9 mouse cellular contexts compared by ENCODE assay signal in the genomic region with DNA sequence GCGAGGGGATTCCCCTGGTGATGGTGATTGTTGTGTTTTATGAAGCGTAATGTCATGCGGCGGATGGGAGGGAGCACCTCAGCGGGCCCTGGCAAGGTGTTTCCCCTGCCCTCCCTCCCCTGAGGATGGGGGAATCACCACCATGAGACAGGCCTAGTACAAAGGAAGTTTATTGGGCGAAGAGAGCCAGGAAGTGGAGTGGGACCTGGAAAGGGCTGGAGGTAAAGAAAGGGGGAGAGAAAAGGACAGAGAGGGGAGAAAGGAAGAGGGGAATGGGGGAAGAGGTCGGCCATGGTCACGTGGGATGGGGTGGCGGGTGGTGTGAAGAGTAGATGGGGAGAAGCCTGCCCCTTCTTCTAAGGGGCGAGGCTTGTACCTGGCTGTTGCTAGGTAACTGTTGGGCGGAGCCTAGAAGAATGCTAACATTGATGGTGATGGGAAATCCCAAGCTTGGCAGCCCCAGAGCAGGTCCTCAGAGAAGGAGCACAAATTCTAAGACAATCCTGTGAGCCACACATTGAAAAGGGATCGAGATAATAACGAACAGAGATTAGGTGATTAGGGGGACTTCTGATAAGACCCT. TPM values are rescaled to one million over a fixed set of nuclear protein-coding genes. Genes with fewer than 3 reads are reported as not detected.
DNase-seq lines count a peak whose midpoint lies in the region; ATAC-seq and TF ChIP-seq lines count a peak whose summit lies in the region.
"Had no signal": no experiment of that assay in that cellular context is flagged by ENCODE, and none has a peak within 500 bp of the region (broad histone marks: within the 10 kb centered on the region; RNA-seq: fewer than 3 reads in every experiment).

No protein-coding gene starts in this region.

- H3K4me3 ChIP-seq in liver, embryonic 14.5 days (ENCODE audit: insufficient read depth in 1 of 2, low read depth in 2 of 2, low read length in 2 of 2): no peak overlapping the region
- H3K4me3 ChIP-seq in E14TG2a.4 (replicated peaks; ENCODE audit: low read length): peak overlapping the region; percentile 29; the same call in 1 of the 2 replicates
- H3K4me3 ChIP-seq in heart, embryonic 16.5 days (ENCODE audit: low read length): no peak overlapping the region

- H3K4me2 ChIP-seq in liver, embryonic 14.5 days (ENCODE audit: low read depth): no peak overlapping the region
- 0 out of 2 replicates have a peak overlapping the region, but pooled peaks have one; percentile 3 for H3K4me2 ChIP-seq in heart, embryonic 16.5 days (ENCODE audit: low read depth, low read length)

- no peaks in the 10 kb centered on the region; the same call in 1 of the 2 replicates for H3K27me3 ChIP-seq in liver, embryonic 14.5 days (ENCODE audit: control insufficient read depth, insufficient read depth, low read length)
- peaks cover 34% of the 10 kb centered on the region for H3K27me3 ChIP-seq in E14TG2a.4 (ENCODE audit: insufficient read depth, low read length)
- no peaks in the 10 kb centered on the region for H3K27me3 ChIP-seq in heart, embryonic 16.5 days (ENCODE audit: control insufficient read depth, insufficient read depth, low read length)

- no peak for DNase-seq in liver, embryonic 14.5 days (ENCODE audit: low read depth in 3 of 3, low spot score in 3 of 3)
- no peak for DNase-seq in liver
- DNase-seq in mesoderm, embryonic 11.5 days (ENCODE audit: low read depth, low spot score): peak; percentile 25
- DNase-seq in embryo, embryonic 10.5 days (ENCODE audit: low spot score): no peak
- DNase-seq: cerebellum, adult 11-12 months had no signal

- no peak overlapping the region for H3K27ac ChIP-seq in liver, embryonic 14.5 days
- peak overlapping the region; percentile 50 for H3K27ac ChIP-seq in heart, embryonic 16.5 days (ENCODE audit: low read length)

- peaks cover 0 to 6% of the 10 kb centered on the region in 2 experiments; a peak in 2 of 4 replicates for H3K4me1 ChIP-seq in liver, embryonic 14.5 days (replicated peaks; ENCODE audit: control insufficient read depth in 2 of 2, insufficient read depth in 2 of 2, low read length in 1 of 2)
- H3K4me1 ChIP-seq in E14TG2a.4 (replicated peaks; ENCODE audit: low read depth, low read length): peaks cover 34% of the 10 kb centered on the region
- peaks cover 57% of the 10 kb centered on the region for H3K4me1 ChIP-seq in heart, embryonic 16.5 days (ENCODE audit: control insufficient read depth, insufficient read depth, low read length)

- WGBS in liver, embryonic 14.5 days (ENCODE audit: insufficient replicate concordance): 32% methylated on average over 13 of the region's 13 CpGs
- 62% methylated on average over 13 of the region's 13 CpGs for WGBS in heart, embryonic 16.5 days

- no peaks in the 10 kb centered on the region for H3K9me3 ChIP-seq in liver, embryonic 14.5 days (ENCODE audit: control insufficient read depth, low read length)
- H3K9me3 ChIP-seq in E14TG2a.4 (ENCODE audit: low read length): no peaks in the 10 kb centered on the region
- H3K9me3 ChIP-seq in heart, embryonic 16.5 days (replicated peaks; ENCODE audit: control insufficient read depth, low read length): no peaks in the 10 kb centered on the region

- no peaks in the 10 kb centered on the region for H3K36me3 ChIP-seq in liver, embryonic 14.5 days (replicated peaks; ENCODE audit: control insufficient read depth, insufficient read depth, low read depth)
- no peaks in the 10 kb centered on the region for H3K36me3 ChIP-seq in E14TG2a.4 (ENCODE audit: insufficient read depth, low read length)
- no peaks in the 10 kb centered on the region for H3K36me3 ChIP-seq in heart, embryonic 16.5 days (ENCODE audit: control insufficient read depth, insufficient read depth)

- no peak for TF ChIP-seq EP300 in liver, embryonic 14.5 days (IDR thresholded peaks at IDR 0.05; ENCODE audit: low read depth)

- no peak for TF ChIP-seq CTCF in liver, embryonic 14.5 days (IDR thresholded peaks at IDR 0.05; ENCODE audit: low read depth)
- TF ChIP-seq CTCF in E14TG2a.4 (conservative IDR thresholded peaks at IDR 0.05; ENCODE audit: low read length): no peak

- H3K9ac ChIP-seq in liver, embryonic 14.5 days (replicated peaks): no peak overlapping the region
- H3K9ac ChIP-seq in heart, embryonic 16.5 days (ENCODE audit: low read length): no peak overlapping the region

- ATAC-seq in liver, embryonic 14.5 days (ENCODE audit: insufficient read depth): peak; percentile 35; the same call in 1 of the 2 replicates
- peak; percentile 35; the same call in 1 of the 2 replicates for ATAC-seq in heart, embryonic 16.5 days (replicated peaks; ENCODE audit: extremely low read depth, insufficient read depth, low FRiP score)
- no peak for ATAC-seq in cerebellum, adult (ENCODE audit: insufficient number of reproducible peaks, low FRiP score, low TSS enrichment)

RNA-seq across cellular contexts. Expression of a gene that starts 45.7 kb away (rescaled TPM):
- polyA plus RNA-seq in liver, embryonic 14.5 days (2012; rRNA removed): 8.1 and 8.8 TPM in 2 replicates
- 18.3 and 20.1 TPM in 2 replicates for polyA plus RNA-seq in liver, embryonic 14.5 days (2014; fragmentation: Nextera tagmentation; extraction: Ambion mirVana)
- 0.87 and 0.91 TPM in 2 replicates for polyA plus RNA-seq in heart, embryonic 16.5 days (2015; fragmentation: Nextera tagmentation; extraction: Ambion mirVana)
- polyA plus RNA-seq: forebrain, embryonic 11.5 days had no signal
